8 mouse cellular contexts compared by ENCODE assay signal in genomic region chr7:112023601-112024445, GRCm38 (mm10). TPM values are rescaled to one million over a fixed set of nuclear protein-coding genes. Genes with fewer than 3 reads are reported as not detected.
DNase-seq lines count a peak whose midpoint lies in the region; ATAC-seq and TF ChIP-seq lines count a peak whose summit lies in the region.

No protein-coding gene starts in this region.

- no peaks in the 10 kb centered on the region for H3K27me3 ChIP-seq in forebrain, embryonic 11.5 days (ENCODE audit: control insufficient read depth, insufficient read depth, low read length)
- H3K27me3 ChIP-seq in intestine, postnatal 0 days (replicated peaks; ENCODE audit: control insufficient read depth, insufficient read depth, low read length) = no peaks in the 10 kb centered on the region
- H3K27me3 ChIP-seq in midbrain, embryonic 11.5 days (ENCODE audit: control insufficient read depth, insufficient read depth, low read length) = no peaks in the 10 kb centered on the region

- peak overlapping the region; percentile 98 for H3K9ac ChIP-seq in forebrain, embryonic 11.5 days (ENCODE audit: low read length)
- peak overlapping the region; percentile 97 for H3K9ac ChIP-seq in intestine, postnatal 0 days (ENCODE audit: low read depth, low read length)
- H3K9ac ChIP-seq in midbrain, embryonic 11.5 days (ENCODE audit: low read length) = peak overlapping the region; percentile 99

- DNase-seq in cerebellum, postnatal 25 days = no peak
- peak; percentile 52 to 58 for DNase-seq in thymus, adult 18-20 months
- DNase-seq in thymus, postnatal 36 days = no peak
- no peak for DNase-seq in forebrain, embryonic 11.5 days (ENCODE audit: low spot score)
- DNase-seq in midbrain, embryonic 11.5 days (ENCODE audit: low spot score, missing footprints) = peak; percentile 96
- peak; percentile 70 for DNase-seq in yolk sac, embryonic 10.5 days (ENCODE audit: low spot score)

- H3K36me3 ChIP-seq in forebrain, embryonic 11.5 days (ENCODE audit: control insufficient read depth, insufficient read depth, low read length) = no peaks in the 10 kb centered on the region
- no peaks in the 10 kb centered on the region for H3K36me3 ChIP-seq in intestine, postnatal 0 days (ENCODE audit: control insufficient read depth, insufficient read depth)
- H3K36me3 ChIP-seq in midbrain, embryonic 11.5 days (ENCODE audit: control insufficient read depth, insufficient read depth, low read length) = no peaks in the 10 kb centered on the region

- TF ChIP-seq CTCF in intestine, postnatal 0 days (IDR thresholded peaks at IDR 0.05; ENCODE audit: low read depth) = no peak

- no peaks in the 10 kb centered on the region for H3K9me3 ChIP-seq in forebrain, embryonic 11.5 days (ENCODE audit: control insufficient read depth, low read length)
- H3K9me3 ChIP-seq in intestine, postnatal 0 days (ENCODE audit: control insufficient read depth) = no peaks in the 10 kb centered on the region
- H3K9me3 ChIP-seq in midbrain, embryonic 11.5 days (ENCODE audit: control insufficient read depth, low read length) = no peaks in the 10 kb centered on the region

- under 1% methylated on average over 58 of the region's 58 CpGs for WGBS in forebrain, embryonic 11.5 days
- WGBS in intestine, postnatal 0 days = under 1% methylated on average over 58 of the region's 58 CpGs
- 1% methylated on average over 55 of the region's 58 CpGs for WGBS in midbrain, embryonic 11.5 days

- H3K4me1 ChIP-seq in forebrain, embryonic 11.5 days (replicated peaks; ENCODE audit: control insufficient read depth, insufficient read depth, low read length) = peaks cover 7% of the 10 kb centered on the region; the same call in 1 of the 2 replicates
- peaks cover 10% of the 10 kb centered on the region; the same call in 1 of the 2 replicates for H3K4me1 ChIP-seq in intestine, postnatal 0 days (replicated peaks; ENCODE audit: control insufficient read depth, insufficient read depth, low read length)
- H3K4me1 ChIP-seq in midbrain, embryonic 11.5 days (ENCODE audit: control insufficient read depth, insufficient read depth, low read length) = peaks cover 21% of the 10 kb centered on the region

- ATAC-seq in cerebellum, adult (ENCODE audit: insufficient number of reproducible peaks, low FRiP score, low TSS enrichment) = peak; percentile 72; the same call in 1 of the 2 replicates
- peak; percentile 76 for ATAC-seq in forebrain, embryonic 11.5 days (replicated peaks; ENCODE audit: low FRiP score)
- ATAC-seq in intestine, postnatal 0 days = peak; percentile 66
- ATAC-seq in midbrain, embryonic 11.5 days (ENCODE audit: low FRiP score) = peak; percentile 86

- peak overlapping the region; percentile 96 for H3K27ac ChIP-seq in forebrain, embryonic 11.5 days (ENCODE audit: low read depth, low read length)
- peak overlapping the region; percentile 97 for H3K27ac ChIP-seq in intestine, postnatal 0 days (ENCODE audit: low read depth, low read length)
- H3K27ac ChIP-seq in midbrain, embryonic 11.5 days (ENCODE audit: low read depth, low read length) = peak overlapping the region; percentile 97

- peak overlapping the region; percentile 93 for H3K4me3 ChIP-seq in forebrain, embryonic 11.5 days (ENCODE audit: low read depth, low read length)
- H3K4me3 ChIP-seq in intestine, postnatal 0 days (ENCODE audit: low read depth, low read length) = peak overlapping the region; percentile 87
- peak overlapping the region; percentile 92 for H3K4me3 ChIP-seq in midbrain, embryonic 11.5 days (ENCODE audit: low read depth, low read length)

- H3K4me2 ChIP-seq in forebrain, embryonic 11.5 days (ENCODE audit: low read depth, low read length, severe bottlenecking) = peak overlapping the region; percentile 71
- H3K4me2 ChIP-seq in intestine, postnatal 0 days (replicated peaks; ENCODE audit: low read depth) = peak overlapping the region; percentile 92
- H3K4me2 ChIP-seq in midbrain, embryonic 11.5 days = peak overlapping the region; percentile 78

RNA-seq across cellular contexts. Expression of gene Usp47, which starts 0.5 kb away (rescaled TPM):
- 107 and 114 TPM in 2 replicates for polyA plus RNA-seq in forebrain, embryonic 11.5 days (2014; fragmentation: Nextera tagmentation; extraction: Ambion mirVana)
- polyA plus RNA-seq in intestine, postnatal 0 days (2015; fragmentation: Nextera tagmentation; extraction: Ambion mirVana) = 26.9 and 29.6 TPM in 2 replicates
- polyA plus RNA-seq in midbrain, embryonic 11.5 days (2014; fragmentation: Nextera tagmentation; extraction: Ambion mirVana) = 98.7 and 117 TPM in 2 replicates

Comparison
In these comparisons a context has a peak if more than half of its experiments do, and no peak if none do; other contexts are left out.
1. DNase-seq: peak in thymus, adult 18-20 months (2 of 2), midbrain, embryonic 11.5 days (single experiment) and yolk sac, embryonic 10.5 days (single experiment); none in cerebellum, postnatal 25 days (0 of 2), thymus, postnatal 36 days (0 of 2) and forebrain, embryonic 11.5 days (single experiment).
2. Peak in every context shown above with its lines, with median percentiles within 50 percentile points of each other: ATAC-seq, H3K27ac ChIP-seq, H3K4me2 ChIP-seq, H3K4me3 ChIP-seq and H3K9ac ChIP-seq.